Mouse (Mus musculus): Measurements from ENCODE around the gene Mrps27. TPM values are rescaled to one million over a fixed set of nuclear protein-coding genes. Genes with fewer than 3 reads are reported as not detected.

Gene Mrps27
- polyA plus RNA-seq, 1 experiment = 9.3 TPM

DNA sequence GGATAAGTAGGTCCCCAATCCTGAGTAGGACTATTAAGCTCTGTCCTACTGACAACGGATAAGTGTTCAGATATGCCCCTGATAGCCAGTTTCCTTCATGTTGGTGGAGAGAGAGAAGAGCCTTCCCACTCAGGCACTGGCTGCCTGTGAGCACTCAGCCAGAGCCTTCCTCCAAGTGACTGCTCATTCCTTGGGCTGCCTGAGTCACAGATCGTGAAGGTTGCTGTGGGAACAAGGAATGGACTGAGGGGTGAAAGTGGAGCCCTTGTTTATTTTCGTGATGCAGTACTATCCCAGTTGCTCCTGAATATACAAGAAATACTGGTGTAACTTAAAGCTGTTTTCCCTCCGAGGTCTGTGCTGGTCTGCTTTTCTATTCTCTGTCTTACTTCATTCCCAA lies 54.8 kb downstream of the Mrps27 start:
- Histone ChIP-seq H3K27me3 (replicated peaks) (no peaks in the 10 kb centered on the region), H3K4me3 (replicated peaks) (no peak overlapping the region), H3K9me3 (no peaks in the 10 kb centered on the region), H3K4me1 (peaks cover 19% of the 10 kb centered on the region), H3K36me3 (replicated peaks; ENCODE audit: low read length) (peaks cover 48% of the 10 kb centered on the region)
- TF ChIP-seq GATA1 (IDR thresholded peaks at IDR 0.05; ENCODE audit: borderline replicate concordance, low read length) (no peak), FLI1 (IDR thresholded peaks at IDR 0.05; ENCODE audit: low read length) (no peak)

DNA sequence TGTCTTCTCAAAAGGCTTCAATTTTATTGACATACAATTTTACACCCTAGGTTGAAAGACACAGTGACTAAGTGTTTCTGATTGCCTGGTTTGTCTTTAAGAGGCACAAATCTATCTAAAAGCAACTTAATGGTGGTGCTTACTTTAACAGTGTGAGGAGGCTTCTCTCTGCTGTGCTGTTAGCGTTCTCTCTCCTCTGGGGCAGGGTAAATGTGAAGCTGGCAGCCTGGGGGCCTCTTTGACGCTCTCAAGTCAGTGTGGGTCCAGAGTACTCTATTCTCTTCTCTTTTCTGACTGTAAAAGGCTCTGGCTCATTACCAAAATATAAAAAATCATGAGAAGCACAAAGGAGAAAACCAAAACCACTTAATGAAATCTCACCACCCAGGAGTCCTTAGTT lies 64.6 kb downstream of the Mrps27 start:
- TF ChIP-seq FLI1 (IDR thresholded peaks at IDR 0.05; ENCODE audit: low read length) (no peak), GATA1 (IDR thresholded peaks at IDR 0.05; ENCODE audit: borderline replicate concordance, low read length) (no peak)
- Histone ChIP-seq H3K27me3 (replicated peaks) (no peaks in the 10 kb centered on the region), H3K9me3 (no peaks in the 10 kb centered on the region), H3K4me1 (peaks cover 42% of the 10 kb centered on the region), H3K4me3 (replicated peaks) (no peak overlapping the region), H3K36me3 (replicated peaks; ENCODE audit: low read length) (peaks cover 86% of the 10 kb centered on the region)

GRCm38 (mm10) chr13:99410611-99411515 lies 66.3 kb downstream of the Mrps27 start:
- Histone ChIP-seq H3K36me3 (replicated peaks; ENCODE audit: low read length) (peaks cover 89% of the 10 kb centered on the region), H3K4me3 (replicated peaks) (peak overlapping the region; percentile 69), H3K4me1 (peaks cover 47% of the 10 kb centered on the region), H3K9me3 (no peaks in the 10 kb centered on the region), H3K27me3 (replicated peaks) (no peaks in the 10 kb centered on the region)
- TF ChIP-seq GATA1 (IDR thresholded peaks at IDR 0.05; ENCODE audit: borderline replicate concordance, low read length) = no peak
- no peak for TF ChIP-seq FLI1 (IDR thresholded peaks at IDR 0.05; ENCODE audit: low read length)

DNA sequence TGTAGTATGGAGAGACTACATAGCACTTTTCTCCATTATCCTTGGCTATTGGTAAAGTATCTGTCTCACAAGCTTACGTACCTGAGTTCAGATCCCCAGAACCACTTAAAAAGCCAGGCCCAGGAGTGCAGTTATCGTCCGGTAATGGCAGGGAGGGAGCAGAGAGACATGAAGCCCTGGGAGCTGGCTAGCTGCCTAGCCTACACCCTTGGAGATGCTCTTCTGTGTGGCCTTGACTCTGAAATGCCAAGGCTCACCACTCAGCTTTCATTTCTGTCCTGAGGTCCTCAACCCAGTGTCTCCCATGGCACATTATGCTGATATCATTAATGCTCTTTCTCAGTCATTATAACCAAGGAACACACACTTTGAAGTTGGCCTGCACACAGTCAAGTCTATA lies 67.2 kb downstream of the Mrps27 start:
- peaks cover 51% of the 10 kb centered on the region for H3K4me1 ChIP-seq
- H3K36me3 ChIP-seq (replicated peaks; ENCODE audit: low read length) = peaks cover 90% of the 10 kb centered on the region
- H3K27me3 ChIP-seq (replicated peaks) = no peaks in the 10 kb centered on the region
- TF ChIP-seq GATA1 (IDR thresholded peaks at IDR 0.05; ENCODE audit: borderline replicate concordance, low read length) (no peak), FLI1 (IDR thresholded peaks at IDR 0.05; ENCODE audit: low read length) (no peak)
- no peak overlapping the region for H3K4me3 ChIP-seq (replicated peaks)
- no peaks in the 10 kb centered on the region for H3K9me3 ChIP-seq

- Histone ChIP-seq H3K9me3 (no peaks in the 10 kb centered on the region), H3K27me3 (replicated peaks) (no peaks in the 10 kb centered on the region), H3K4me3 (replicated peaks) (peak overlapping the region; percentile 79), H3K4me1 (peaks cover 51% of the 10 kb centered on the region), H3K36me3 (replicated peaks; ENCODE audit: low read length) (peaks cover 85% of the 10 kb centered on the region)
- TF ChIP-seq GATA1 (IDR thresholded peaks at IDR 0.05; ENCODE audit: borderline replicate concordance, low read length) = 0 out of 3 replicates have a peak, but pooled peaks have one; percentile 6
- TF ChIP-seq FLI1 (IDR thresholded peaks at IDR 0.05; ENCODE audit: low read length) = no peak
Observed at GRCm38 (mm10) chr13:99412477-99413080, 68.0 kb downstream of the Mrps27 start.

- Histone ChIP-seq H3K9me3 (no peaks in the 10 kb centered on the region), H3K27me3 (replicated peaks) (no peaks in the 10 kb centered on the region), H3K4me1 (peaks cover 51% of the 10 kb centered on the region), H3K36me3 (replicated peaks; ENCODE audit: low read length) (peaks cover 86% of the 10 kb centered on the region), H3K4me3 (replicated peaks) (no peak overlapping the region)
- TF ChIP-seq FLI1 (IDR thresholded peaks at IDR 0.05; ENCODE audit: low read length) = no peak
- TF ChIP-seq GATA1 (IDR thresholded peaks at IDR 0.05; ENCODE audit: borderline replicate concordance, low read length) = no peak
Observed at GRCm38 (mm10) chr13:99413481-99414351, 69.1 kb downstream of the Mrps27 start.

DNA sequence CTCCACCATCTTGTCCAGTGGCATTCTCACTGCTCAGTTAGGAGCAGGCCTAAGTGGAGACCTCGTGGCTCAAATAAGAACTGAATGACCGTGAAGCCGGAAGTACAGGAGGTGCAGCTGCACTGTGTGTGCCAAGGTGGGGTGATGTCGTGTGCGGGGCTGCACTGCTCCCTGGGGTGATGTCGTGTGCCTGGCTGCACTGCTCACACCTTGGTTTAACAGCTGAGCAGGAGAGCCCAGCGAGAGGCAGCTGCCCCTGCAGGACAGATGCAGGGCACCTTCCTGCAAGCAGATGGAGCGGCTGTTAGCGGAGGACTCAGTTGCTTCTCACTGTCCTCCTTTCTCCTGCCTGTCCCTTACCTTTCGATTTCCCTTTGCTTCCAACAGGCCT lies 69.8 kb downstream of the Mrps27 start:
- H3K27me3 ChIP-seq (replicated peaks) = no peaks in the 10 kb centered on the region
- no peak overlapping the region for H3K4me3 ChIP-seq (replicated peaks)
- TF ChIP-seq GATA1 (IDR thresholded peaks at IDR 0.05; ENCODE audit: borderline replicate concordance, low read length) (no peak), FLI1 (IDR thresholded peaks at IDR 0.05; ENCODE audit: low read length) (no peak)
- peaks cover 84% of the 10 kb centered on the region for H3K36me3 ChIP-seq (replicated peaks; ENCODE audit: low read length)
- H3K9me3 ChIP-seq = no peaks in the 10 kb centered on the region
- peaks cover 53% of the 10 kb centered on the region for H3K4me1 ChIP-seq

DNA sequence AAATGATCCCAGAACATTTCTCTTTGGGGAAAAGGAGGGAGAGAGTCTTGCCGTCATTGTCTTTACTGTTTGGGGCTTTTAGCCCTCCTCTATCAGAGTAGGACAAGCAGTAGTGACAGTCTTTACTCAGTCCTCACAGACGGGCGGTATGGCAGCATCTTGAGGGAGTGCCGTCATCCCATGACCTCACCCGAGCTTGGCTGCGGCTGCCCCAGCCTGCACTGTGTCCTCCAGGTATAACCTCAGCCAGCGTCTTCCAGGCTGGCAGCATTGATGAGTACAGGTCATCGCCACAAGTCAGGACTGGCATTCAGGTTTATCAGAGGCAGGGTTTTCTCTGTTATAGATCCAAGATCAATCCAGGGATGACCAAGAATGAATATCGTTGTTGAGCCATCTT lies 72.0 kb downstream of the Mrps27 start:
- peaks cover 66% of the 10 kb centered on the region for H3K36me3 ChIP-seq (replicated peaks; ENCODE audit: low read length)

GRCm38 (mm10) chr13:99423581-99423980 lies 79.0 kb downstream of the Mrps27 start:
- TF ChIP-seq FLI1 (IDR thresholded peaks at IDR 0.05; ENCODE audit: low read length) = no peak
- Histone ChIP-seq H3K27me3 (replicated peaks) (peaks cover 11% of the 10 kb centered on the region), H3K4me1 (peaks cover 11% of the 10 kb centered on the region), H3K9me3 (no peaks in the 10 kb centered on the region), H3K36me3 (replicated peaks; ENCODE audit: low read length) (peaks cover 6% of the 10 kb centered on the region), H3K4me3 (replicated peaks) (no peak overlapping the region)

More for the DNA sequence above, 72.0 kb downstream of the Mrps27 start:
- Histone ChIP-seq H3K9me3 (no peaks in the 10 kb centered on the region), H3K27me3 (replicated peaks) (no peaks in the 10 kb centered on the region), H3K4me1 (peaks cover 42% of the 10 kb centered on the region), H3K4me3 (replicated peaks) (no peak overlapping the region)
- TF ChIP-seq GATA1 (IDR thresholded peaks at IDR 0.05; ENCODE audit: borderline replicate concordance, low read length) (no peak), FLI1 (IDR thresholded peaks at IDR 0.05; ENCODE audit: low read length) (no peak)
